Mouse (Mus musculus) brain, adult 10 weeks (tissue): Measurements from ENCODE around the gene Smoc1. TPM values are rescaled to one million over a fixed set of nuclear protein-coding genes. Genes with fewer than 3 reads are reported as not detected.

Experiments used
- polyA plus RNA-seq: library from polyadenylated mRNA; stranded (reverse); fragments of 350-450 nt; fragmentation: Illumina TruSeq; extraction: RNeasy Lipid Tissue Mini Kit (QIAGEN cat#74804); gene quantifications from one replicate; pipeline ENCODE4 v1.2.3, GENCODE M21; 2015; ENCODE audit warnings: low read depth, low replicate concordance

Gene Smoc1
- polyA plus RNA-seq = 7.9 TPM

DNA sequence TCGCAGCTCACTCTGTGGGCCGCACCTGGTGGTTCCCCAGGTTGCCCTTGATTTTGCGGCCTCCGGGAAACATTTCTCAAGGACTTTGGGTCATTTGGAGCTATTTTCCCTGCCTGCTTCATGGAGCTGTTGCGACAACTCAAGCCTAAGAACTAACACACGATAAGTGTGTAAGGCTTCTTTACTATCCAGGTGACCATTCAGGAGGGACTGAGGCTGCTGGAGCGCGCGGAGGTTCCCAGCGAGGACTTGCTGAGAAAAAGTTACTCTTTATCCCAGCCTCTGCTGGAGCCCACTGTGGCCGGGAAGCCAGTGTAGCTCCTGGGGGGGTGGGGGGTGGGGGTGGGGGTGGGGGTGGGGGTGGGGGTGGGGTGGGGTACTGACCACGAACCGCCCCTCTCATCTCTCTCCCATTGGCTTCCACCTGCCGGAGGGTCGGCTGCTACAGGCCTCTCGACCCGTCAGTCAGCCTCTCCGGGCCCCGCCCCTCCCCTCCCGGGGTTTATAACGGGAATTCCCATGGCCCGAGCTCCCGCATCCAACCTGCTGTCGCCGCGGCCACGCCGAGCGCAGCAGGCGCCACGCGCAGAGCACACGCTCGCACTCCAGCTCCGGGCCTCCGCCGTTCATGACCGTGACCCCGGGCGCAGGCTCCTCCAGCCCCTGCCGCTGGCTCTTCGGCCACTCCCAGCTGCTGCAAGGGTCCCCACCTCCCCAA is at the start of gene Smoc1:
TSS of gene Smoc1 (plus strand) at position 532 of the 718 bp plus-strand sequence.

Other genes starting within 250 kb of the Smoc1 start
- 24.3 TPM for gene Susd6, start 236.3 kb upstream of the Smoc1 start, polyA plus RNA-seq
- gene Srsf5, start 81.3 kb upstream of the Smoc1 start, polyA plus RNA-seq = 411 TPM
- not detected for gene Slc10a1, start 58.1 kb upstream of the Smoc1 start, polyA plus RNA-seq